Mouse (Mus musculus) adrenal gland, adult (tissue): ENCODE measurements around the gene Zbtb1.

Experiments used
- DNase-seq, 2 experiments: peaks; one replicate each; pipeline ENCODE4 v3.0.0; 2022 to 2023; ENCODE audit warnings: low spot score in 1 of 2; ENCODE audit not compliant: inconsistent age in 2 of 2

The Zbtb1 gene

GRCm38 (mm10) chr12:76369978-76370830 lies at the start of gene Zbtb1:
TSS of gene Zbtb1 (plus strand) at chr12:76370266.
- DNase-seq, result peak; percentile 89 to 96

GRCm38 (mm10) chr12:76324679-76325431 lies 45.2 kb upstream of the Zbtb1 start, which contains the start of gene Akap5:
TSS of gene Akap5 (plus strand) at chr12:76324891.
- peak; percentile 49 to 81 for DNase-seq

- no peak for DNase-seq
Observed at GRCm38 (mm10) chr12:76326437-76327220, 43.4 kb upstream of the Zbtb1 start.

GRCm38 (mm10) chr12:76328567-76329354 lies 41.3 kb upstream of the Zbtb1 start:
- no peak for DNase-seq

- DNase-seq, result no peak
Observed at GRCm38 (mm10) chr12:76333688-76334087, 36.4 kb upstream of the Zbtb1 start.

- DNase-seq, result no peak
Observed at GRCm38 (mm10) chr12:76335641-76336040, 34.4 kb upstream of the Zbtb1 start.

- DNase-seq, result no peak
Observed at GRCm38 (mm10) chr12:76336111-76336965, 33.7 kb upstream of the Zbtb1 start.

- peak; percentile 28 to 88 for DNase-seq
Observed at GRCm38 (mm10) chr12:76341080-76341479, 29.0 kb upstream of the Zbtb1 start.

GRCm38 (mm10) chr12:76345759-76346455 lies 24.2 kb upstream of the Zbtb1 start:
- peak in 1 of 2 experiments; percentile 43 for DNase-seq

GRCm38 (mm10) chr12:76349680-76350220 lies 20.3 kb upstream of the Zbtb1 start:
- DNase-seq, result no peak

- no peak for DNase-seq
Observed at GRCm38 (mm10) chr12:76360868-76361267, 9.2 kb upstream of the Zbtb1 start.

- no peak for DNase-seq
Observed at GRCm38 (mm10) chr12:76361405-76362302, 8.4 kb upstream of the Zbtb1 start.

- DNase-seq, result no peak
Observed at GRCm38 (mm10) chr12:76362303-76362676, 7.8 kb upstream of the Zbtb1 start.

GRCm38 (mm10) chr12:76366276-76366675 lies 3.8 kb upstream of the Zbtb1 start:
- no peak for DNase-seq

- DNase-seq, result peak; percentile 39 to 71
Observed at GRCm38 (mm10) chr12:76367096-76367995, 2.7 kb upstream of the Zbtb1 start.

- DNase-seq, result peak; percentile 19 to 53
Observed at GRCm38 (mm10) chr12:76368201-76368789, 1.8 kb upstream of the Zbtb1 start.
